Mouse (Mus musculus) megakaryocyte-erythroid progenitor cell, adult 5-6 weeks (primary cell): Measurements from ENCODE around the gene Zc3h7a. TPM values are rescaled to one million over a fixed set of nuclear protein-coding genes. Genes with fewer than 3 reads are reported as not detected.
"Not testable (repeated sequence)": the region's sequence is repeated elsewhere in the genome, so short reads cannot be mapped to it uniquely, and the experiment has no call there.

Experiments
- ATAC-seq: replicated peaks from 2 replicates; pipeline ENCODE4 v1.8.0; 2016; ENCODE audit warnings: mild to moderate bottlenecking, inconsistent platforms; ENCODE audit not compliant: severe bottlenecking, poor library complexity, low FRiP score, low TSS enrichment
- total RNA-seq, 2 experiments: library from RNA; stranded (forward) in 1 of 2; stranded (reverse) in 1 of 2; fragments of 200-1000, 215-1000 nt in 1 of 2; fragments of >200 nt in 1 of 2; fragmentation: Nextera tagmentation in 1 of 2; gene quantifications; 2 replicates each; pipeline ENCODE4 v1.2.3; 2014 to 2017

The Zc3h7a gene
- total RNA-seq, 2 experiments from 2014 or later = 166 to 167 TPM

DNA sequence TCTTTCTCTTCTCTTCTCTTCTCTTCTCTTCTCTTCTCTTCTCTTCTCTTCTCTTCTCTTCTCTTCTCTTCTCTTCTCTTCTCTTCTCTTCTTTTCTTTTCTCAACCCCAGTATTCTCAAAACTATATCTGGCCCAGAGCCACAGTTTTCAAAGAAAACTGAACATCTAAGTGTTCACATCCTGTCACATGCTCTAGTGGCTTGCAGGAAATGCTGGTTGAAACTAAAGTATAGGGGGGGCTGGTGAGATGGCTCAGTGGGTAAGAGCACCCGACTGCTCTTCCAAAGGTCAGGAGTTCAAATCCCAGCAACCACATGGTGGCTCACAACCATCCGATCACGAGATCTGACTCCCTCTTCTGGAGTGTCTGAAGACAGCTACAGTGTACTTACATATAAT, 18.5 kb downstream of the Zc3h7a start:
- ATAC-seq = not testable (repeated sequence)

DNA sequence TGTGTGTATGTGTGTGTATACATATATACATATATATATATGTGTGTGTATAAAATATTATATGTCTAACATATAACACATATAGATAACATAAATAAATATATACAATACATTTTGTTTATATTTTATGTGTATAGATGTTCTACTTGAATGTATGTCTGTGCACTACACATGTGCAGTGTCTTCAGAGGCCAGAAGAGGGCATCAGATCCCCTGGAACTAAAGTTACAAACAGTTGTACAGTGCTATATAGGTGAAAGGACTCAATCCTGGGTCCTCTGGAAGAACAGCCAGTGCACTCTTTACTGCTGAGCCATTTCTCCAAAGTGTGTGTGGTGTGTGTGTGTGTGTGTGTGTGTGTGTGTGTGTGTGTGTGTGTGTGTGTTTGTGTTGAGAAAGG, 21.7 kb downstream of the Zc3h7a start:
- no peak for ATAC-seq

DNA sequence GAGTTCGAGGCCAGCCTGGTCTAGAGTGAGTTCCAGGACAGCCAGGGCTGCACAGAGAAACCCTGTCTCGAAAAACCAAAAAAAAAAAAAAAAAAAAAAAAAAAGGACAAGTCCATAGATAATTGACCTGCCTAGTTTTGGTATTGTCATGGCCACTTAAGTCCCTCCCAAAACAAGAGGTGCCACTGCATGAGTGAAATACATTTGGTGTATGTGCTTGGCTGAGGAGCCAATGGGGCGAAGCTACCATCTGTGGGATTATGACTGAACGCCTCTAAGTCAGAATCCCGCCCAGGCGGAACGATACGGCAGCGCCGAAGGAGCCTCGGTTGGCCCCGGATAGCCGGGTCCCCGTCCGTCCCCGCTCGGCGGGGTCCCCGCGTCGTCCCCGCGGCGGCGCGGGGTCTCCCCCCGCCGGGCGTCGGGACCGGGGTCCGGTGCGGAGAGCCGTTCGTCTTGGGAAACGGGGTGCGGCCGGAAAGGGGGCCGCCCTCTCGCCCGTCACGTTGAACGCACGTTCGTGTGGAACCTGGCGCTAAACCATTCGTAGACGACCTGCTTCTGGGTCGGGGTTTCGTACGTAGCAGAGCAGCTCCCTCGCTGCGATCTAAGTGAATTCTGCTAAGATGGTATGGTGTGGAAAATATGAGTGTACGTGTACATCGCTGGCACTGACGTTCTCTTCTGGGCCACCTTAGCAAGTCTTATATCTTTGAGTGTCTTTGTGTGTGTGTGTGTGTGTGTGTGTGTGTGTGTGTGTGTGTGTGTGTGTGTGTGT, 32.3 kb downstream of the Zc3h7a start:
- not testable (repeated sequence) for ATAC-seq

DNA sequence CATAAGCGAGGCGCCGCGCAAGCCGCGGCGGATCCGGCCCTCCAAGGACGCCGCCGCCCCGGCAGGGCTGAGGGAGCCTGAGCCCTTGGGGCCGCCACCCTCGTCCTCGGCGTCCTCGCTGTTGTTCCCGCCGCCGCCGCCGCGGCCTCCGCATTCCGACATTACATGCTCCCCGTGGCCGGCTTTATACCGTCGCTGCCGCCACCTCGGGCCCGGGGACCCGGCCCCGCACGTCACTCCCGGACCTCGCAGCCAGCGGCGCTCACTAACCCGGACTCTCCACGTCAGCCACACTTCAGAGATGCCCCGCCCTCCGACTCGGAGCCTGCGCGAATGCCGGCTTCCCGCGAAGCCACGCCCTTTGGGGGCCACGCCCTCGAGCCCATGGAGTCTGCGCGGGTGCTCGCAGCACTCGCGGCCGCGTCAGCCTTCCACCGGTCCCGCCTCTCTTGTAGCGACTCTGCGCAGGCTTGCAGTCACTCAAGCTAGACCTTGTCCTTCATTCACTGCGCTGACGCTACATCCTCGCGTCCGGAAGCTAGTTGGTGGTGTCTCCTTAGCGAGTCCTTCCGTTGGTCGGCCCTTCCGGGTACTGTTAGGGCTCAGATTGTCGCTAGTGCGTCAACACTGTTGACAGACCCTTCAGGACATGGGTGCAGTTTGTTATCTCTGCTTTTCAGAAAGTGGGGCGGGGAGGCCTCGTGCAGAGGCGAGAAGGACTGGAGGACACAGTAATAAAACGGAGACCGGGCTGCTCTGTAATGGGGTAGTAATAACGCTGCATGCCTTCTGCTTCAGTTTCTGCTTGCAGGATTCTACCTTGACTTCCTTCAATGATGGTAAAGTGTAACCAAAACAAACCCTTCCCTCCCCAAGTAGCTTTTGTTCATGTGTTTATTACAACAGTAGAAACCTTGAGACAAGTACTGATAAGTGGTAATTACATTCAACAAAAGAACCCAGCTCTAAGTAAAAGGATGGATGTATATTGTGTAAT, 41.5 kb downstream of the Zc3h7a start, which contains the start of gene Txndc11:
Gene Txndc11 (minus strand): TSS at position 303 of the 997 bp plus-strand sequence.
- ATAC-seq = peak; percentile 97

DNA sequence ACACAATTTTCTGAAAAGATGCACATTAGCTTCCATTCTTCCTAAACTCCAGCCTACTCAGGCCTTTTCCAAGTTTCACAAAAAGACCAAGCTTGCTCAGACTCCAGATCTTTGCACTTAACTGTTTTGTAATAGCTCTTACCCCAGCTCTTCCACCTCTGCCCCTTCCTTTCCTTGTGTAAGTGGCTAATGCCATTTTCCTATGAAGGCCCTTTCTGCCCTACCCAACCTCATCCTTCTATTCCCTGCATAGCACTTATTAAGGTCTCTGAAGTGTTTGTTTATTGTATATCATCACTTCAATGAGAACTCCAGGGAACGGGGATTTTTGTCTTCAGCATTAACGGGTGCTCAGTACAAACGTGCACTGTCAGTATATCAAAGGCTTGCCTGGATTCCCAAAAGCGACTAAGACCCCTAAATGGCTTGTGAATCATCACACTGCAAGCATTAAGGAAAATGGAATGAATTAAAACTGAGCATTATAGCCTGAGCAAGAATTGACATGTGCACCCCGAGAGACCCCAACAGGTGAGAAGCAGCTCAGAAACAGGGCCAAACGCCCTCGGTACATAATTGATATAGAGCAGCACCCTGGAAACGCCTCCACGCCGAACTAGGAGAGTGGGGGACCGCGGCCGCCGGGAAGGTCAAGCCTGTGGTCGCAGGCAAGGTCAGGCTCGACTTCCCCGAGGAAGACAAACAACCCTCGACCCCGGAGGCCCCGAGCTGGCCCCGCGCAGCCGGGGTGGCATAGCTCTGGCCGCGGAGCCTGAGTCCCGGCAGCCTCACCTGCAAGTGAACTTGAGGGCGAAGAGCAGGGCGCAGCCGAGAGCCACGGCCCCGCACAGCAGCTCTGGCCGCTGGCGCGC, 42.5 kb downstream of the Zc3h7a start:
- ATAC-seq = no peak; the same call in 1 of the 2 replicates

DNA sequence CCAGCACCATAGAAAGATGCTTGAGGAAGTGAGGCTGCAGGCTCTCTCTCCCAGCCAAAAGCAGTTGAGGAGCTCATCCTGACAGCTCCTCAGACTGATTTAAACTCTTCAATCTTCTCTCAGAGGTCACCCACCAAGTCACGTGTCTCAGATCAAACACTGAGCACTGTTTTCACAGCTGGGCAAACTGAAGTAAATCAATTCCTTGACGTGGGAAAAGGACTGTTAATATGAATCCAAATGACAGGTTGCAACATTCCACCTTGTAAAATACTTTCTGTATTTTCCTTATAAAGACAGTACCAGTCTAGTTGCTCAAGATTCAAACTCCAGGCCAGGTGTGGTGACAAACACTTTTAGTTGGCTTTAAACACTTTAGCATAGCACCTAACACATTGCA, 43.4 kb downstream of the Zc3h7a start:
- no peak for ATAC-seq

DNA sequence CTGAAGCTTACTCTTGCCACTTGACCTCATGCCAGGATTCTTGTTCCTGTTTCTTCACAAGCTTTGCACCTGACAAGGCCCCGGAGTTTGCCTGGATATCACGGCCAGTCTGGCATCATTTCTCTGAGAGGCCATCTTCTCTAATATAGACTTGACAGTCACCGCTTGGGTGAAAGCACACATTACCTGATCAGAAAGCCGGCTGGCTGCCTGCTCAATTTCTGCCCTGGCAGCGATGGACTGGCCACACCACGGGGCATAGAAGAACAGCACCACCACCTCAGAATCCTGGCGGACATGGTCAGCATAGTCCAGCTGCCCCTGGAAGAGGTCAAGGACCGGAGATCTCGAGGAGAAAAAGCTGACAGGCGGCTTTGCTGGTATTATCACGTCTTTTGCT, 47.9 kb downstream of the Zc3h7a start:
- ATAC-seq = no peak

DNA sequence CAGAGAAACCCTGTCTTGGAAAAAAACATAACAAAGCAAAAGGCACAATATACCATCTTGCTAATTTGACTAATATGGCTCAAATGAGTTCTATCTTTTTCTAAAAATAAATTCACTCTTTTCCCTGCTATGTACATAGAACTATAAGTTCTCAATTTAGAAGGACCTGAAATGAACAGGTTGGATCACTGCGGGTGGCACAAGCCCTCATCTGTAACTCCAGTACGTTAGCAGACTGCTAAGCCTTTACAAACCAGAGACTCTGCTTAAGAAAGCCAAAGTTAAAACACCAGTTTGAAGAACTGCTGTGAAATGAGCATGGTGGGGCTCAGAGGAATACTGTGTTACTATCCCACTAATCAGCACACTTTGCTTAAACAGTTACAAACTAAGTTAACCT, 50.8 kb downstream of the Zc3h7a start:
- ATAC-seq = no peak

DNA sequence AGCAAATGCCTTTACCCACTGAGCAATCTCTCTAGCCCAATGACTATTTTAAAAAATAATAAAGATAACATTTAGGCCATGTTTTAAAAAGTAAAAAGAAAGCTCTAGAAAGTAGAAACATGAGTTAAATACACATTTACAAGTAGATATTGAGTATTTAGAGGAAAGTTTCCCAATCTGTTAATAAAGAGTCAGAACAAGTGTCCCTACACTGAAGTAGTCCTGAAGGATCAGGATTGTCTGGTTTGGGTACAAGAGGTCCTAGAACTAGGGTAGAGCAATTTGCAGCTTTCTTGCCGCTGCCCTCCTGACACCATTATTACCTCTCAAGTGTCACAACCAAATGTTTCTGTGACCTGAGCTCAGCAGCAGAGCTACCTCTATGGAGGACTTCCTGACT, 52.1 kb downstream of the Zc3h7a start:
- ATAC-seq = no peak

DNA sequence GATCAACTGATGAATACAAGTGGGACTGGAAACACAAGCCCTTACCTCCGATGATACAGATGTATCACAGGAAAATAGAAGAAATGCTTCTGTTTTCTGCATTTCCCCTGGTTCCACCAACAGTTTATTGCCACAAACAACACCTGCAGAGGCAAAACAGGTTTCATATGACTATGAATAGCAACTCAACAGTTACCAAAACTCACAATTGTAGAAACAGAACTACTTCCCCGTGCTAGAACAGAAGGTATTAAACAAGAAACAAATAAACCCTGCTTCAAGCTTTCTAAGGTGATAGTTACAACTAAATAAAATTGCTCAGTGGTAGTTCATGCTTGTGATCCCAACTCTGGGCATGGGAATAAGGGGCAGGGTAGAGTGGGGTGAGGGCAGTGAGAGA, 53.6 kb downstream of the Zc3h7a start:
- no peak for ATAC-seq

DNA sequence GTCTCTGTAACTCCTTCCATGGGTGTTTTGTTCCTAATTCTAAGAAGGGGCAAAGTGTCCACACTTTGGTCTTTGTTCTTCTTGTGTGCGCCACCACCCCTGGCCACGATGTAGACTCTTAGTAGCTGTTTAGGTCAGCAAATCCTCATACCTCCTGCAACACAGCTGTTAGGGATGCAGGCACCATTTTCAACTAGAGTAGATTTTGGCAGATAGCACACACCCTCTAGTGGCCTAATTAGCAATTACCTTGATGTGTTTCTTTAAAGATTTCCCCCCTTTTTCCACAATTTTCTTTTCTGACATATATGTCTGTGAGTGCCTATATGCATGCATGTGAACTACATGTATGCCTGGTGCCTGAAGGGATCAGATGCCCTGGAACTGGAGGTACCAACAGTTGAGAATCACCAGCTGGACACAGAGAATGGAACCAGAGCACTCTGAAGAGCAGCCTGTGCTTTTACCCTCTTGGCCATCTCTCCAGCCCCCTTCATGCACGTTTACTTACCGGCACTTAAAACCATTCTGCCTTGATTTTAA, 66.9 kb downstream of the Zc3h7a start:
- ATAC-seq = peak; percentile 55; the same call in 1 of the 2 replicates

DNA sequence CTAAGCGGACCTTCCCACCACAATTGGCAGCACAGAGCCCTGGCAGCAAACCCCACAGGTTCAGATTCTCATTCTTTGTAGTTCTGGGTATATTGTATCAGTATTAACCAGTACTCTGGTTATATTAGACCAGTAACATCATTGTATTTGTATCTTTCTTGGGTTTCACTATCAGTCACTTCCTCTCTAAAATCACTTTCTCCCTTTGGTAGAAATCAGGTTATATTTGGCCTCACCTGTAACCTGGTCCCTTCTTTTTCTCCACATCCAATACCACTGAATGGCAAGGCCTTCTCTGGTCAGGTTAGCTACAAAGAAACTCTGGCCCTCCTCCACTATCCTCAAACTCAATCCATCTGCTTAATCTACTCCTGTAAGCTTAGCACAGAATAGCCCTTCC, 71.3 kb downstream of the Zc3h7a start:
- ATAC-seq = no peak

DNA sequence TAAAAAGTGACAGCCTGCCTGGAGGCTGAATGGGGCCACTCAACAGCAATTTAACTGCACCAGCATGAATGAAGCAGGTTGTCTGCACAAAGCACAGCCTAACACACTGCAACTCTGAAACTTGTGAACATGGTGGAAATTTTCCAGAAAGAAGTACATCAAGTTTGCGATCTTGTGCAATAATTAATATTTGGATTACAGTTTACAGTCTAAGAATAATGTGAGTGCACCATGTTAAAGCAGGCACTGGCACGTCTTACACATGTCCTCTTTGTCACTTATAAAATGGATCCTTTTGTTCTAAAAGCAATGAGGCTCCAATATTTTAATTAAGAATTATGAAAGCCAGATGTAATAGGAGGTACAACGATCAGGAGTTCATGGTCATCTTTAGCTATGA, 78.9 kb downstream of the Zc3h7a start:
- ATAC-seq = no peak

DNA sequence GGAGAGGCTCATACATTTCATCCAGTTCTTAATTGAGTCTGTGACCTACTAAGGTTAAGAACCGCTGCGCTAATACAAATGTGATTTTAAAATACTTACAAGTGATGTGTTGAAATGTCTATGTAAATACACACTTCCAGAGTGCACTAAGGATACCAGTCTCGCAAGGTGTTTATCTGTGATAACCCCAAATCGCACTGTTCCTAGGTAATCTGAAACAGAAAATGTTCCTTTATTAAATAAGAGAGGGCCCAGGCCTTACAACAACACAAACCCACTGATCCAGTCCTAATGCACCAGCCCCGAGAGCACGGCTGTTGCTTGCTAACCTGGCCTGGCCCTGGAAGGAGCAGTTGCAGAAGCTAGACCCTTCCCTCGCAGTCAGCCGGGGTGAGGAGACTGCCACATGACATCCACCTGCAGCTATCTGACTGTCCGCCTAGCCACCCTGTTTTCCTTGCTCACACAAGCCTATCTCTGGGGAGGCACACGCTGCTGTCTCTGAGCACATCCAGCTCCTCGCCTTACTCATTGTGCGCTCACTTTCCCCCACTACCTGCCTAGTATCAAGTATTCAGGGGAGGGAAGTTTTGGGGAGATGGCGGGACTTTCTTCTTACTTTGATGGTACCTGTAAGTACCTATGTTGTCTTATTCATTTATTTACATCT, 82.3 kb downstream of the Zc3h7a start:
- peak; percentile 70 for ATAC-seq

DNA sequence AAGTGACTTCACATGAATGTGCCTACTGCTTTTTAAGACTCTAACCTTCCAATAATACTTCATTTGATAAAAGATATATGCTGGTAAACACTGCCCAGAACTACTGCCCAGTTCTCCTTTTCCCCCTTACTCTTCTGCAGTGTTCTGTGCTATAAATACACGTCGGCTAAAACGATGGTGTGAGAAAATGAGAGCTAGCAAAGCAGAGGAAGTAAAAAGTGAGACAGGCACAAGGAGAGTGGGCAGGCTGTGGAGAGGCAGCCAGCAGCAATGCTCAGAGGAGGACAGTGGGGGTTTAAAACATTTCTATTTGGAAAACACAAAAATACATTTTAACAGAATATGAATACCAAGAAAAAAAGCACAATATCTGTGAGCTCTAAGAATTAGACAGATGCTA, 83.7 kb downstream of the Zc3h7a start:
- no peak for ATAC-seq

DNA sequence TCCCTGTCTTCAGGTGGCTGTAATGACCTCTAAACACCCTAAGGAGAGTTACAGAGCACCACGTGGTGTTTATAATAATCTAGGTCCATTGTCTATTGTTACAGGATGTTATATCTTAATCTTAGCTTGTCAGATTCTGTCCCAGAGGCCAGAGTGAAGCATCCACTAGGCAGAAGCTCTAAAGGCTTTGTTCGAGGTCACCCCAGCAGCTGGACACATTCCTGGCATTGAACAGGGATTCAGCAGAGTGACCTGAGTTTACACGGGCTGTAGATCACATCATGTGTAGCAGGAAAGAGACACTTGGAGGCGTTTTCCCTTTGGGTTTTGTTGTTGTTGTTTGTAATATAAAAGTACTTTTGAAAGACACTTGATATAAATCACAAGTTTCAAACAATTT, 84.1 kb downstream of the Zc3h7a start:
- no peak for ATAC-seq

DNA sequence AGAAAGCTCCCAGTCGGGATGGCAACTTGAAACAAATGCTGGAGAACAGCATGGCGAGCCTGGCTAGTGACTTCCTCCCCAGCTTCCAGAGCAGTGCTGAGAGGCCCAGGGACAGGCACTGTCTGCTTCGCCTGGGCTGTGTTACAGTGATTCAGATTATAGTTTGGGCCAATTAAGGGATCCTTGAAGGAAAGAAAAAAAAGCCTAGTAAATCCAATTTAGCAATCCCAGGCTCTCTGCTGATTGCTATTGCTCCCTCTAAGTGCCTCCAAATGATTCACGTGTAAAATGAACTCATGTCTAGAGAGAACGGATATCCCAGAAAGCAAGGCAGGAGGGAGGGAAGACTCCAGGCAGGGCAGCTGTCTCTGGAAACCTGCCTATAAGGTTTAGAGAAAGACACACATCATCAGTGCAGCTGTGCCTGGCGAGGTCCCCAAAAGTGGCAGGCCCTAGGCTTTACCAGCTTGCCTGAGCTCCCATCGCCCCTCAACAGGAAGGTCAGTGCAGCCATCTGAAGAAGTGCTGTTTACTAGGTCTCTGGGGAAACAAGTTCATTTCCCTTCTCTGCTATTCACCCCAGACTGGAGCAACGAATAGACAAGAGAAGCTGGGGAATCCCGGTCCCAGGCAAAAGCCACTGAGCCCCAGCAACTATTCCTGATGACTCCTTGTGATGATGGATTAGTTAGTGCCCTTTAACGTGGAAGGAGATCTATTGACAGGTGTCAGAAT, 85.2 kb downstream of the Zc3h7a start:
- no peak for ATAC-seq
